Mouse (Mus musculus) olfactory bulb, adult 2 months (tissue): ENCODE data around the gene Mapkap1.

ENCODE experiments used
- CTCF ChIP-seq: fragments of 200-500 bp; IDR thresholded peaks from 2 replicates; pipeline ENCODE4 v1.5.1; 2012; ENCODE audit warnings: low read depth, mild to moderate bottlenecking, low read length, moderate library complexity; ENCODE audit not compliant: insufficient read depth
- POLR2A ChIP-seq: fragments of 200-500 bp; IDR thresholded peaks from 2 replicates; pipeline ENCODE4 v1.6.1; 2012; ENCODE audit warnings: mild to moderate bottlenecking, low read depth, low read length, moderate library complexity; ENCODE audit not compliant: insufficient read depth

DNA sequence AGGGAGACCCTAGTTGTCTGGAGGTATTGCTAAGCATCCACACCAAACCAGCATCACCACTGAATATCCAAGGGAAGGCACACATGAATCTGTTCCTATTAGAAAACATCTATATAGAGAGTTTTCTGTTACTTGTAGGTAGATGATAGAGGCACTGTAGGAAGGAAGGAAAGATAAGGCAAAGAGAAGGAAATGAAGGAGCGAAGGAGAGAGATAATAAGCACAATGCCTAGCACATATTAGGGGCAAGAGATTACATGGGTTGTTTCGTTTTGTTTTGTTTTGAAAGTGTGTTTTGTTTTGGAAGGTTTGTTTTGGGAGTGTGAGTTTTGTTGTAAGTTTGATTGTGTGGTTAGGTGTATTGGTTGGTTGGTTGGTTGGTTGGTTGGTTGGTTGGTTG lies 27.6 kb upstream of the Mapkap1 start:
- TF ChIP-seq POLR2A (no peak), CTCF (no peak)
